Mouse (Mus musculus): ENCODE results near the gene Itih1. TPM values are rescaled to one million over a fixed set of nuclear protein-coding genes. Genes with fewer than 3 reads are reported as not detected.

Itih1 gene
- polyA plus RNA-seq, 1 experiment from 2014 or later, result 0.05 TPM

DNA sequence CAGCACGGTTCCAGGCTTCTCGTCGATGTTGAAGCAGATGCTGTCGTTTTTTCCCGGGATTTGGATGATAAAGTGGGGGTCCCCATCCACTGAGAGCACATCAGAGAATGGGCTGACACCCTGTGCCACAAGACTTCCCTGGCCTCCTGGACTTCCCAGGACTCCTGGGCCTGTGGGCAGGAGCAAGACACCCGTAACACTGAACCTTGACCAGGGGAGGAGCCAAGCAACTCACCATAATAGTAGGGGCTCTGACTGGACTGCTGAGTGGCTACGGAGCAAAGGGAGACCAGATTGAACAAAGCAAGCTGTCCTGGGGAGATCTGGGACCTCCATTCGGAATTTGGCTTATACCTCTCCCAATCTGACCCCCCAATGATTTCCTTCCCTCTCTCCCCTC is 30.4 kb downstream of the Itih1 start:
- WGBS, result 74% methylated on average over 8 of the region's 8 CpGs
- ATAC-seq (replicated peaks; ENCODE audit: extremely low read depth, insufficient read depth, low FRiP score), result no peak
- H3K4me2 ChIP-seq (ENCODE audit: low read depth, low read length), result no peak overlapping the region
- H3K4me3 ChIP-seq (ENCODE audit: low read length), result no peak overlapping the region
- H3K27ac ChIP-seq (ENCODE audit: low read length), result no peak overlapping the region
- H3K36me3 ChIP-seq (ENCODE audit: control insufficient read depth, insufficient read depth), result no peaks in the 10 kb centered on the region
- H3K4me1 ChIP-seq (ENCODE audit: control insufficient read depth, insufficient read depth, low read length), result no peaks in the 10 kb centered on the region
- H3K27me3 ChIP-seq (ENCODE audit: control insufficient read depth, insufficient read depth, low read length), result no peaks in the 10 kb centered on the region
- H3K9ac ChIP-seq (ENCODE audit: low read length), result no peak overlapping the region
- no peaks in the 10 kb centered on the region for H3K9me3 ChIP-seq (replicated peaks; ENCODE audit: control insufficient read depth, low read length)

GRCm38 (mm10) chr14:30911141-30911540 is 31.9 kb downstream of the Itih1 start:
- ATAC-seq (replicated peaks; ENCODE audit: extremely low read depth, insufficient read depth, low FRiP score), result no peak
- WGBS, result 84% methylated on average over 8 of the region's 8 CpGs

DNA sequence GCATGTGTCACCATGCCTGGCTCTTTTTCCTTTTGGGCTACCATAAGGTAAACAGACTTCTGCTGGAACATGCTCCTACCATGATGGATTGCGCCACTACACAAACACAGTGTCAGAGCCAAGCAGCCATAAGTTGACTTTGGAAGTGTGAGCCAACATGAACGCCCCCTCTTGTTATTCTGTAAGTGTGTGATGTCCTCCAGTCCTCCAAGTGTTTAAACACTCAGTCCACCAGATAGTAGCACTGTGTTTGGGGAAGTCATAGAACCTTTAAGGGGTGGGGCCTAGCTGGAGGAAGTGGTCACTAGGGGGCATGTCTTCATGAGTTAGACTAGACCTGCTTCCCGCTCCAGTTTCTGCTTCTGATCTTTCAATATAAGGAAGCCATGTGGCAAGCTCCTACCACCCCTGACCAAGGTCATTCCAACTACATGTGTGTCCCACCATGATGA is 35.2 kb downstream of the Itih1 start:
- no peaks in the 10 kb centered on the region for H3K36me3 ChIP-seq (ENCODE audit: control insufficient read depth, insufficient read depth)
- H3K4me2 ChIP-seq (ENCODE audit: low read depth, low read length), result no peak overlapping the region
- H3K4me1 ChIP-seq (ENCODE audit: control insufficient read depth, insufficient read depth, low read length), result no peaks in the 10 kb centered on the region
- H3K9ac ChIP-seq (ENCODE audit: low read length), result no peak overlapping the region
- H3K4me3 ChIP-seq (ENCODE audit: low read length), result no peak overlapping the region
- no peaks in the 10 kb centered on the region for H3K9me3 ChIP-seq (replicated peaks; ENCODE audit: control insufficient read depth, low read length)
- H3K27ac ChIP-seq (ENCODE audit: low read length), result no peak overlapping the region
- WGBS, result 67% methylated on average over 3 of the region's 3 CpGs
- ATAC-seq (replicated peaks; ENCODE audit: extremely low read depth, insufficient read depth, low FRiP score), result no peak
- no peaks in the 10 kb centered on the region for H3K27me3 ChIP-seq (ENCODE audit: control insufficient read depth, insufficient read depth, low read length)

More at GRCm38 (mm10) chr14:30911141-30911540, 31.9 kb downstream of the Itih1 start:
- Histone ChIP-seq H3K36me3 (ENCODE audit: control insufficient read depth, insufficient read depth) (no peaks in the 10 kb centered on the region), H3K9ac (ENCODE audit: low read length) (no peak overlapping the region), H3K4me2 (ENCODE audit: low read depth, low read length) (no peak overlapping the region), H3K9me3 (replicated peaks; ENCODE audit: control insufficient read depth, low read length) (no peaks in the 10 kb centered on the region), H3K4me1 (ENCODE audit: control insufficient read depth, insufficient read depth, low read length) (no peaks in the 10 kb centered on the region), H3K4me3 (ENCODE audit: low read length) (no peak overlapping the region), H3K27me3 (ENCODE audit: control insufficient read depth, insufficient read depth, low read length) (no peaks in the 10 kb centered on the region), H3K27ac (ENCODE audit: low read length) (no peak overlapping the region)

DNA sequence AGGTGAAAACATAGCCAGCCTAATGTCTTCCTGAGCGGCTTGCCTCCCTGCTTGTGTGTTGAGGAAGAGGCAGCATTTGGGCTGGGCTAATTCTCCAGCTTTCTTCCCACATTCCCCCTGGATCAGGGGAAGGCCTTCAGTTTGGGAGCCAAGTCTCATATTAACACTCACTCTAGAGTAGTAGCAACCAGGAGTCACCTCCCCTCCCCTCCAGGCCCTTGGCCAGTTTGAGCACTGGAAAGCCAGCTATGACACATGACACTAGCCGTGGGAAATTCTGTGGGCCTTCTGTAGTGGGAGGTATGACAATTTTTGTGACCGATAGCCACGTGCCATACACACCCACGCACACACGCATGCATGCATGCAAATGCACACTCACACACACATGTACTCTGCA is 37.1 kb downstream of the Itih1 start:
- 79% methylated on average over 6 of the region's 6 CpGs for WGBS
- Histone ChIP-seq H3K36me3 (ENCODE audit: control insufficient read depth, insufficient read depth) (no peaks in the 10 kb centered on the region), H3K27me3 (ENCODE audit: control insufficient read depth, insufficient read depth, low read length) (no peaks in the 10 kb centered on the region), H3K9me3 (replicated peaks; ENCODE audit: control insufficient read depth, low read length) (no peaks in the 10 kb centered on the region), H3K4me3 (ENCODE audit: low read length) (no peak overlapping the region), H3K4me1 (ENCODE audit: control insufficient read depth, insufficient read depth, low read length) (no peaks in the 10 kb centered on the region), H3K9ac (ENCODE audit: low read length) (no peak overlapping the region), H3K4me2 (ENCODE audit: low read depth, low read length) (no peak overlapping the region), H3K27ac (ENCODE audit: low read length) (no peak overlapping the region)
- no peak for ATAC-seq (replicated peaks; ENCODE audit: extremely low read depth, insufficient read depth, low FRiP score)

DNA sequence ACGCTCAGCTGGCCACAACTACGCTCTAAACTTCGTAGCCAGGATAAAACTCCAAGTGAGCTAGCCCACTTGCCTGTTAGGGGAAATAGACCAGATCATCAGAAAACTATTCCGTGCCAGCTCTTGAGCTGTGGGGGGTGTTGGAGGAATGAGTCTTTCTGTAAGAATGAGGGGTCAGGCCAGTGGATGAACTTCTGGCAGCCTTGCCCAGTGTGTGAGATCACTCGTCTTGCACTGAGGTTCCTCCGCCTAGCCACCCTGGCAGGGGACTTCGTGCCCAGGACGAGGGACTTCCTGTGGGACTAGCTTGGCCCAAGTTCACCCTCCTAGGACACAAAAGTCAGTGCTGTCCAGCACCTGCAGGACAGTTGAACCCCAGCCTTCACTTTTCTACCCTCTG is 38.8 kb downstream of the Itih1 start:
- no peak overlapping the region for H3K9ac ChIP-seq (ENCODE audit: low read length)
- H3K9me3 ChIP-seq (replicated peaks; ENCODE audit: control insufficient read depth, low read length), result no peaks in the 10 kb centered on the region
- H3K27me3 ChIP-seq (ENCODE audit: control insufficient read depth, insufficient read depth, low read length), result no peaks in the 10 kb centered on the region
- ATAC-seq (replicated peaks; ENCODE audit: extremely low read depth, insufficient read depth, low FRiP score), result no peak
- no peak overlapping the region for H3K4me2 ChIP-seq (ENCODE audit: low read depth, low read length)
- no peaks in the 10 kb centered on the region for H3K36me3 ChIP-seq (ENCODE audit: control insufficient read depth, insufficient read depth)
- H3K4me1 ChIP-seq (ENCODE audit: control insufficient read depth, insufficient read depth, low read length), result no peaks in the 10 kb centered on the region
- no peak overlapping the region for H3K27ac ChIP-seq (ENCODE audit: low read length)
- H3K4me3 ChIP-seq (ENCODE audit: low read length), result no peak overlapping the region
- 63% methylated on average over 8 of the region's 8 CpGs for WGBS

DNA sequence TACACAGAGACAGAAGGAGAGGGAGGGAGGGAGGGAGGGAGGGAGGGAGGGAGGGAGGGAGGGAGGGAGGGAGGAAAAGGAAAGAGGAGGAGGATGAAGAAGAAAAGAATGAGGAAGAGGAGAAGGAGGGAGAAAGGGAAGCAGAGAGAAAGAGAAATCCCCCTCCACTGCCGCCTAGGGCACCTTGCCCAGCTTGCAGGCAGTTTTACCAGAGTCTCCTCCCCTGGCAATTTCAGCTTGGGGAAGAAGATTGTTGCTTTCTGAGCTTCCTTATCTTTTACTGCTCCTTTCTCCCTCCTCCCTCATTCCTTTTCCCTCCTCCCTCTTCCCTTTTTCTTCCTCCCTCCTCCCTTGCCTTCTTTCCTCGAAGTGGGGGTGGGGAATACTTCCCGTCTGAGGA is 40.1 kb downstream of the Itih1 start:
- H3K36me3 ChIP-seq (ENCODE audit: control insufficient read depth, insufficient read depth), result no peaks in the 10 kb centered on the region
- H3K4me1 ChIP-seq (ENCODE audit: control insufficient read depth, insufficient read depth, low read length), result no peaks in the 10 kb centered on the region
- no peak overlapping the region for H3K4me3 ChIP-seq (ENCODE audit: low read length)
- no peak overlapping the region for H3K4me2 ChIP-seq (ENCODE audit: low read depth, low read length)
- H3K27ac ChIP-seq (ENCODE audit: low read length), result no peak overlapping the region
- H3K9me3 ChIP-seq (replicated peaks; ENCODE audit: control insufficient read depth, low read length), result no peaks in the 10 kb centered on the region
- H3K27me3 ChIP-seq (ENCODE audit: control insufficient read depth, insufficient read depth, low read length), result no peaks in the 10 kb centered on the region
- 60% methylated on average over 3 of the region's 3 CpGs for whole genome bisulfite sequencing
- H3K9ac ChIP-seq (ENCODE audit: low read length), result no peak overlapping the region
- no peak for ATAC-seq (replicated peaks; ENCODE audit: extremely low read depth, insufficient read depth, low FRiP score)

GRCm38 (mm10) chr14:30902628-30903027 is 40.5 kb downstream of the Itih1 start:
- 82% methylated on average over 5 of the region's 5 CpGs for WGBS
- H3K4me2 ChIP-seq (ENCODE audit: low read depth, low read length), result no peak overlapping the region
- ATAC-seq (replicated peaks; ENCODE audit: extremely low read depth, insufficient read depth, low FRiP score), result no peak
- no peaks in the 10 kb centered on the region for H3K9me3 ChIP-seq (replicated peaks; ENCODE audit: control insufficient read depth, low read length)
- no peak overlapping the region for H3K27ac ChIP-seq (ENCODE audit: low read length)
- H3K4me3 ChIP-seq (ENCODE audit: low read length), result no peak overlapping the region
- H3K27me3 ChIP-seq (ENCODE audit: control insufficient read depth, insufficient read depth, low read length), result no peaks in the 10 kb centered on the region
- no peak overlapping the region for H3K9ac ChIP-seq (ENCODE audit: low read length)
- H3K4me1 ChIP-seq (ENCODE audit: control insufficient read depth, insufficient read depth, low read length), result no peaks in the 10 kb centered on the region
- no peaks in the 10 kb centered on the region for H3K36me3 ChIP-seq (ENCODE audit: control insufficient read depth, insufficient read depth)

- H3K27me3 ChIP-seq (ENCODE audit: control insufficient read depth, insufficient read depth, low read length), result no peaks in the 10 kb centered on the region
- H3K9me3 ChIP-seq (replicated peaks; ENCODE audit: control insufficient read depth, low read length), result no peaks in the 10 kb centered on the region
- H3K36me3 ChIP-seq (ENCODE audit: control insufficient read depth, insufficient read depth), result no peaks in the 10 kb centered on the region
- H3K9ac ChIP-seq (ENCODE audit: low read length), result no peak overlapping the region
- H3K27ac ChIP-seq (ENCODE audit: low read length), result no peak overlapping the region
- no peaks in the 10 kb centered on the region for H3K4me1 ChIP-seq (ENCODE audit: control insufficient read depth, insufficient read depth, low read length)
- ATAC-seq (replicated peaks; ENCODE audit: extremely low read depth, insufficient read depth, low FRiP score), result no peak
- H3K4me2 ChIP-seq (ENCODE audit: low read depth, low read length), result no peak overlapping the region
- no peak overlapping the region for H3K4me3 ChIP-seq (ENCODE audit: low read length)
- 57% methylated on average over 3 of the region's 3 CpGs for WGBS
These were observed 43.1 kb downstream of the Itih1 start for GRCm38 (mm10) chr14:30899972-30900371.

DNA sequence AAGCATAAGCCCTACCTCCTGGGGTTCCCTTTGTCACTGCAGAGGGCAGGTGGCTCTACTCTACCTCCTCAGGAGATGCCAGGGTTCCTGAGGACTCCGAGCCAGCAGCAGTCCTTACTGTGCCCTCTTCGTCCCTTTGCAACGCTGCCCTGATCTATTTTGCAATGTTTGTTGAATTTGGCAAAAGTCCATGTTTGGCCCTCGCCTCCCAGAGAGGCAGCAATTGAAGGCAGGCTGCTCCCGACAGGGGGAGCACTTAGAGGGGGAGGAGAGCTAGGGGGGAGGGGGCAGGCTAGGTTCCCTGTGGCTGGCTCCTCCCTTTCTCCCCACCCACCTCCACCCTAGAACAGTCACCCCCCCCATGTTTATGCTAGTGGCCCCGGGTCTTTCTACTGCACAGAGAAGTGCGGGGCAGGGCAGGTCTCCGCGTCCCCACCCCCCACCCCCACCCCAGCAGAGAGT is 54.8 kb downstream of the Itih1 start:
- 9% methylated on average over 9 of the region's 9 CpGs for WGBS
- Histone ChIP-seq H3K4me2 (ENCODE audit: low read depth, low read length) (peak overlapping the region; percentile 36; the same call in 1 of the 2 replicates), H3K4me1 (ENCODE audit: control insufficient read depth, insufficient read depth, low read length) (peaks cover 6% of the 10 kb centered on the region; the same call in 1 of the 2 replicates), H3K36me3 (ENCODE audit: control insufficient read depth, insufficient read depth) (no peaks in the 10 kb centered on the region), H3K27me3 (ENCODE audit: control insufficient read depth, insufficient read depth, low read length) (no peaks in the 10 kb centered on the region; the same call in 1 of the 2 replicates), H3K9me3 (replicated peaks; ENCODE audit: control insufficient read depth, low read length) (no peaks in the 10 kb centered on the region), H3K4me3 (ENCODE audit: low read length) (no peak overlapping the region), H3K9ac (ENCODE audit: low read length) (no peak overlapping the region), H3K27ac (ENCODE audit: low read length) (no peak overlapping the region)
- ATAC-seq (replicated peaks; ENCODE audit: extremely low read depth, insufficient read depth, low FRiP score), result peak; percentile 43; the same call in 1 of the 2 replicates

Measured in heart, embryonic 16.5 days (tissue).